Mouse (Mus musculus) layer of hippocampus, postnatal 14 days (tissue): ENCODE data around the gene Mcm9. TPM values are rescaled to one million over a fixed set of nuclear protein-coding genes. Genes with fewer than 3 reads are reported as not detected.
A peak's percentile ranks its signal among the peaks of the same experiment; 100 is the strongest.

Source experiments
- DNase-seq, 2 experiments: peaks; one replicate each; pipeline ENCODE4 v3.0.0; 2021 to 2022; ENCODE audit warnings: low spot score in 2 of 2, mixed read lengths in 1 of 2
- total RNA-seq, 2 experiments: library from RNA; stranded (reverse); gene quantifications; 2 replicates each; pipeline ENCODE4 v1.2.3; 2021

The Mcm9 gene
- total RNA-seq, 2 experiments from 2014 or later: 6.7 to 7.1 TPM

GRCm38 (mm10) chr10:53580621-53581081 lies 49.6 kb downstream of the Mcm9 start:
- peak; percentile 56 to 57 for DNase-seq

GRCm38 (mm10) chr10:53580137-53580536 lies 50.1 kb downstream of the Mcm9 start:
- no peak for DNase-seq

- DNase-seq: no peak
Observed at GRCm38 (mm10) chr10:53568531-53568930, 61.7 kb downstream of the Mcm9 start.

GRCm38 (mm10) chr10:53565538-53565937 lies 64.7 kb downstream of the Mcm9 start:
- no peak for DNase-seq

GRCm38 (mm10) chr10:53562001-53562400 lies 68.2 kb downstream of the Mcm9 start:
- DNase-seq: no peak

- no peak for DNase-seq
Observed at GRCm38 (mm10) chr10:53537596-53537995, 92.6 kb downstream of the Mcm9 start.

GRCm38 (mm10) chr10:53532297-53532696 lies 97.9 kb downstream of the Mcm9 start:
- no peak for DNase-seq

- peak; percentile 69 to 82 for DNase-seq
Observed at GRCm38 (mm10) chr10:53527838-53528773, 102.1 kb downstream of the Mcm9 start.

- DNase-seq: no peak
Observed at GRCm38 (mm10) chr10:53527344-53527743, 102.9 kb downstream of the Mcm9 start.

GRCm38 (mm10) chr10:53526350-53526749 lies 103.9 kb downstream of the Mcm9 start:
- no peak for DNase-seq

- DNase-seq: no peak
Observed at GRCm38 (mm10) chr10:53525265-53525976, 104.8 kb downstream of the Mcm9 start.

GRCm38 (mm10) chr10:53519068-53519954 lies 110.9 kb downstream of the Mcm9 start:
- no peak for DNase-seq

GRCm38 (mm10) chr10:53518599-53518913 lies 111.7 kb downstream of the Mcm9 start:
- no peak for DNase-seq

GRCm38 (mm10) chr10:53517770-53518598 lies 112.3 kb downstream of the Mcm9 start:
- DNase-seq: no peak

GRCm38 (mm10) chr10:53512491-53512890 lies 117.7 kb downstream of the Mcm9 start:
- DNase-seq: no peak

- DNase-seq: peak; percentile 55 to 80
Observed at GRCm38 (mm10) chr10:53509158-53509773, 121.0 kb downstream of the Mcm9 start.

- DNase-seq: no peak
Observed at GRCm38 (mm10) chr10:53508676-53509075, 121.6 kb downstream of the Mcm9 start.

GRCm38 (mm10) chr10:53505526-53505925 lies 124.7 kb downstream of the Mcm9 start:
- no peak for DNase-seq

- no peak for DNase-seq
Observed at GRCm38 (mm10) chr10:53505069-53505468, 125.2 kb downstream of the Mcm9 start.
